Mouse (Mus musculus): ENCODE data around the gene Fam160a1.

Fam160a1 gene

DNA sequence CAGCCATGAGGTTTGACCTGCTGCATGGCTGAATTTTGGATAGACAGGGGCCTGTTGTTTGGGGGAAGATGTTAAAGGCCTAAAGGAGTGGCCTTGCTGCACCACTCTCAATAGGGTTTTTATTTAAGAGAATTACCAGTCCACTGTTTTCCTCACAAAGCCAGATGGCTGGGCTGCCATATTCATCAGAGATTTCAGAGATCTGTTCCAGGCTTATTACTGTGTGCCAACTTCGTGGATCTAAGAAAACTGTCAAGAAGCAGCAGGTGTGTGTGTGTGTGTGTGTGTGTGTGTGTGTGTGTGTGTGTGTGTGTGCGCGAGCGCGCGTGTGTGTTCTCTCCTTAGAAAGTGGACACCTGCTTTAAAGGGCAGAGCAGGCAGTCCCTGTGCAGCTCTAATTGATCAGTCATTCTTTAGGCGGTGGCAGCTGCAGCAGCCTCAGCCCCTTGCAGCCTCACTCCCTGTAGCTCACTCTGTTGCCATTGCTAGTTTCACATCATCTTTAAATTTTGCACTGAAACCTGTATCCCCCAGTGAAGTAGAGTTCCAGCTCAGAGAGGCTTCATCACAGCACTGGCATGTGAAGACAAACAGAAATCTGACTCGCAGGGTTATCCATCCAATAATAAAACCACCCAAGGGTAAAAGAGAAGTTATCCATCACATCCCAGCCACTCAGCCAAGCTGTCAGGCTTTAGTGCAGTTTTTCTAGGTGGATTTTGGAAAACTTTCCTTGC lies 182.5 kb downstream of the Fam160a1 start:
- no peak for DNase-seq (ENCODE audit: low spot score in 2 of 2)

DNA sequence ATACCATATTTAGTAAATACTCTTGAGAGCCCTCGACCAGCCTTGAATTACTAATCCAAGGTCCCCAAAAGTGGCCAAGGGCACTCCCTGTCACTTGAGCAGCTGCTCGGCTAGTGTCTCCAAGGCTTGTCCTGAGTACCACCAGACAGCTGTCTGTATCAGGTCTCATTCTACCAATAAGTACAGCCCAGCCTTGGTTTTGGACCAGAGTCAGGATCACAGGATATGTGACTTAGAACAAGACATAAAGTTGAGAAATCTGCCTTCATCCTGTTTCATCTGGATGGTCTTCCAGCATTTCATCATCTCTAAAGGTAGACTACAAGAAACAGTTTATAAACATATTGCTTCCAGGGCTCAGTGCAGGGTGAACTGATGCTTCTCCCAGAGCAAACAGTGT lies 183.4 kb downstream of the Fam160a1 start:
- DNase-seq (ENCODE audit: low spot score in 2 of 2), result no peak

DNA sequence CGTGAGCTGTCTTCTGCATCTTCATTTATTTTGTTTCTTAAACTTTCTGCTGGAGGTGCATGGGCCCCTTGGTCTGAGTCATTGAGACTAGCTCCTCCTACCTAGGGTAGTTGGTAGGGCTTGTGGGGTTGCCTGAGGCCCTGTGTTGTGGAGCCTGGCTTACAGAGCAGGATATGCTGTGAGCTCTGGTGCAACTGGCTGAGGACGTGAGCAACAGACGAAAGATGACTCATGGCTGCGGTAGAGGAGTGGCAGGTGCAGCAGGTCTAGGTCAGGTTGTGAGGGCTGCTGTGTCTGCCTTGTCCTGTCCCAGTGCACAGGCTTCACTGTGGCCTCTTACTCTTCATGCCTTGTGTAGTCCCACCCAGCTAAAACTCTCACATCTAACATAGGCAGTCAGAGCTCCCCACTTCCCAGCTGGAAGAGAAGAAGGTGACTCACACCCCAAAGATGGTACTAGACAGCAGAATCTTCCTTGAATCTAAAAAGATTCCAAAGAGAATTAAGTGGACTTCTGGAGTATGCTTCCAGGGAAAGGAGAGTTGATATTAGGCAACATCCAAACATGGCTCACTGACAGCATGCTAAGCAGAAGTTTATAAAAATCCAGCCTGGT lies 187.1 kb downstream of the Fam160a1 start:
- DNase-seq (ENCODE audit: low spot score in 2 of 2), result no peak

DNA sequence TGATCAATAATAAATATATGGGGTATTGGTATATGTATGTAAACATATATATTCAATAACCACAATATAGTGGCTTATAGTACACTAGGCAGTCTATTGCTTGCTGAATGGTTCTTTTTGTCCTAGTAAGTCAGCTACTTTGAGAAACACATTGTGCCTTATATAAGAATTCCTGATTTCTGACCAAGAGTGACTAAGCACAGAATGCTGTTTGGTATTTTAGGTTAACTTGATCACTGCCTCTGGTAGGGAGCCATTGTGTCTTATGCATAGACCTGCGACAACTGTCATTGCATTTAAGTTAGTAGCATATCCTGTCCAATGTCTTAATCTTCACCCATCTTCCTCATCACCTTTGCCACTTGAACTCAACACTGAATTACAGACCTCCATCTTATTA lies 197.3 kb downstream of the Fam160a1 start:
- no peak for DNase-seq (ENCODE audit: low spot score in 2 of 2)

DNA sequence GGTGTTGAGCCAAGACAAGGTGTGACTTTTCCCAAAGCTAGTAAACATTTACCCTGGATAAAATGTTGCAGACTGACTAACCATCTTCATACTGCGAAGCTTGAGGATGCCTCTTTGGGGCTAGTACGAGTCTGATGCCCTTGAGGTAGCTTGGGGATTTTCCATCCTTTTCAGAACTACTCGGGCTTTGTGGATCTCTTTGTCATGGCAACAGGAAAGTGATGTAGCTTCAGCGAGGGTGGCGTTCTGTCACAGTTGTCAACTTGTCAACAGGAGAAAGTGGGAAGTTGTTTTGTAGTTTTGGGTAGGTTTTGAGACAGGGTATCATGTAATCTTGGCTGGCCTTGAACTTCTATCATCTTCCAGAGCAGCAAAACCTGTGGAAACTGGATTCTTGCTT lies 197.7 kb downstream of the Fam160a1 start:
- no peak for DNase-seq (ENCODE audit: low spot score in 2 of 2)

DNA sequence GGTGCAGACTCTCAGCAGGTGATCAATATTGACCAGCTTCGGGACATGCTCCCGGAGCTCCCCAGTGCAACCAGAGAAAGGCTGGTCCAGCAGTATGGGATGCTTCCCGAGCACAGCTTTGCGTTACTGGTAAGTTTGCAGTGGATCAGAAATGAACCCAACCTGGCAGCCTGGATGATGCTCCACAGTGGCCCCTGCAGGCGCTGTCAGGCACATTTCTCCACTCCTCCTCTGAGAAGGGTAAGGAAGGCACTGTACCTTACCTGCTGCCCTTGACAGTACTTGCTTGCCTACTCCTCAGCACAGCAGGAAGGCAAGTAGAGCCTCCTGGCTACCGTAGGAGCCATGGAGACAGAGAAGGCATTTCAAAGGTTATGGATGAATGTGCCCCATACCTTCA lies 198.2 kb downstream of the Fam160a1 start:
- DNase-seq (ENCODE audit: low spot score in 2 of 2), result no peak

DNA sequence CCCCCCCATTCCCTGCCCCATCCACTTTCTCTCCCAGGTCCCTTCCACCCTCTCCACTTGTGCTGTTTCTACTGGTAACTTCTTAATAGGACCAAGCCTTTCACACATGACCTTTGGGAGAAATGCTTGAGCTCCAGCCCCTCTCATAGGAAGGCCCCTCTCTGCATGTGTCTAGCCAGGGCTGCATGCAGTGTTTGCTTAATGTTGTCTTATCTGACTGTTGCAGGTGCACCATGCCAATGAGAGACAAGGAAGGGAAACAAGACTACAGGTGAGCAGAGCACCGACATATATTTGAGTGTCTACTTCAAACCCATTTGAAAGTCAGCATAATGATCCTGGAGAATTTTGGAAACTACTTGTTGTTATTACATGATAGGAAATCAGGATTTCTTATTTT lies 200.7 kb downstream of the Fam160a1 start:
- DNase-seq (ENCODE audit: low spot score in 2 of 2), result no peak

All from cerebellum, postnatal 4 days (tissue).